Comparison of ENCODE assay signal across 29 mouse cellular contexts in the genomic region with DNA sequence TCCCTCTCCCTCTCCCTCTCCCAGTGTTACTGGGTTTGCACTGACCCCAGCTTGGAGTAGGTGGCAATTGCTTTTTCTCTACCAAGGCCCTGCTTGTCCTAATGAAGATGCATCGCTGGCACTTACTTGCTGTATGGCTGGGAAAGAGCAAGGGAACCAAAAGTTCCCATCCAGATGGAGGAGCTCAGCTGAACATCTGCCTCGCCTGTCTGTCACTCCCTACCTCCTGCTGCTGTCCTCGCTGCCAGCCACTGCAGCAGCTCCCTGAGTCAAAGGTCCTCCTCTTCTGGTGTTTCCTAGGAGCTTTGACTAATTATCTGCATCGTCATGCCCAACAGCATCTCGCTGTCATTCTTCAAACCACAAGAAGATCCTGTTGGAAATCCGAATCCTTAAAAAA.
A peak's percentile ranks its signal among the peaks of the same experiment; 100 is the strongest.
DNase-seq lines count a peak whose midpoint lies in the region; ATAC-seq and TF ChIP-seq lines count a peak whose summit lies in the region.
"Had no signal": no experiment of that assay in that cellular context is flagged by ENCODE, and none has a peak within 500 bp of the region (broad histone marks: within the 10 kb centered on the region; RNA-seq: fewer than 3 reads in every experiment).

No protein-coding gene starts in this region.

- ATAC-seq in hindbrain, embryonic 13.5 days (ENCODE audit: low FRiP score), result no peak
- peak; percentile 90 for ATAC-seq in lung, embryonic 14.5 days (ENCODE audit: insufficient read depth)
- ATAC-seq in hindbrain, postnatal 0 days, result no peak
- ATAC-seq: CD4-positive, CD25-positive, alpha-beta regulatory T cell, adult 4 months; forebrain, embryonic 15.5 days; intestine, embryonic 16.5 days; midbrain, embryonic 16.5 days had no signal

- no peak overlapping the region for H3K27ac ChIP-seq in hindbrain, embryonic 10.5 days
- no peak overlapping the region for H3K27ac ChIP-seq in hindbrain, embryonic 13.5 days
- H3K27ac ChIP-seq in lung, embryonic 14.5 days (ENCODE audit: low read depth), result no peak overlapping the region
- H3K27ac ChIP-seq in hindbrain, postnatal 0 days, result no peak overlapping the region
- H3K27ac ChIP-seq: embryonic facial prominence, embryonic 13.5 days; forebrain, embryonic 10.5 days; forebrain, embryonic 15.5 days; heart, embryonic 10.5 days; heart, embryonic 15.5 days; kidney, embryonic 15.5 days; limb, embryonic 10.5 days; limb, embryonic 15.5 days; liver, embryonic 13.5 days; midbrain, embryonic 10.5 days had no signal

- H3K4me2 ChIP-seq in hindbrain, embryonic 13.5 days, result no peak overlapping the region
- H3K4me2 ChIP-seq in lung, embryonic 14.5 days, result no peak overlapping the region
- H3K4me2 ChIP-seq in hindbrain, postnatal 0 days (ENCODE audit: low read depth, low read length), result no peak overlapping the region
- H3K4me2 ChIP-seq: embryonic facial prominence, embryonic 13.5 days; forebrain, embryonic 15.5 days; heart, embryonic 15.5 days; kidney, embryonic 15.5 days; limb, embryonic 15.5 days; liver, embryonic 13.5 days had no signal

- no peaks in the 10 kb centered on the region for H3K9me3 ChIP-seq in hindbrain, embryonic 10.5 days
- H3K9me3 ChIP-seq in hindbrain, embryonic 13.5 days, result no peaks in the 10 kb centered on the region
- H3K9me3 ChIP-seq in lung, embryonic 14.5 days (ENCODE audit: low read depth, low read length), result no peaks in the 10 kb centered on the region
- no peaks in the 10 kb centered on the region for H3K9me3 ChIP-seq in hindbrain, postnatal 0 days (ENCODE audit: low read length)
- H3K9me3 ChIP-seq: embryonic facial prominence, embryonic 13.5 days; forebrain, embryonic 10.5 days; forebrain, embryonic 15.5 days; heart, embryonic 10.5 days; heart, embryonic 15.5 days; kidney, embryonic 15.5 days; limb, embryonic 10.5 days; limb, embryonic 15.5 days; liver, embryonic 13.5 days; midbrain, embryonic 10.5 days had no signal

- H3K27me3 ChIP-seq in hindbrain, embryonic 10.5 days (ENCODE audit: insufficient read depth, poor library complexity, severe bottlenecking), result no peaks in the 10 kb centered on the region
- H3K27me3 ChIP-seq in hindbrain, embryonic 13.5 days, result no peaks in the 10 kb centered on the region
- H3K27me3 ChIP-seq in lung, embryonic 14.5 days (ENCODE audit: insufficient read depth, low read length), result no peaks in the 10 kb centered on the region
- H3K27me3 ChIP-seq in hindbrain, postnatal 0 days (ENCODE audit: insufficient read depth, low read length), result no peaks in the 10 kb centered on the region
- H3K27me3 ChIP-seq: embryonic facial prominence, embryonic 13.5 days; forebrain, embryonic 15.5 days; heart, embryonic 15.5 days; kidney, embryonic 15.5 days; limb, embryonic 15.5 days; liver, embryonic 13.5 days had no signal

- H3K9ac ChIP-seq in hindbrain, embryonic 13.5 days, result no peak overlapping the region
- H3K9ac ChIP-seq in lung, embryonic 14.5 days, result no peak overlapping the region
- no peak overlapping the region for H3K9ac ChIP-seq in hindbrain, postnatal 0 days (replicated peaks; ENCODE audit: low read length)
- H3K9ac ChIP-seq: embryonic facial prominence, embryonic 13.5 days; forebrain, embryonic 15.5 days; heart, embryonic 15.5 days; kidney, embryonic 15.5 days; limb, embryonic 15.5 days; liver, embryonic 13.5 days had no signal

- H3K36me3 ChIP-seq in hindbrain, embryonic 10.5 days, result no peaks in the 10 kb centered on the region
- H3K36me3 ChIP-seq in hindbrain, embryonic 13.5 days, result no peaks in the 10 kb centered on the region
- no peaks in the 10 kb centered on the region for H3K36me3 ChIP-seq in lung, embryonic 14.5 days (ENCODE audit: insufficient read depth)
- H3K36me3 ChIP-seq in hindbrain, postnatal 0 days (ENCODE audit: insufficient read depth, low read length), result no peaks in the 10 kb centered on the region
- H3K36me3 ChIP-seq: embryonic facial prominence, embryonic 13.5 days; forebrain, embryonic 10.5 days; forebrain, embryonic 15.5 days; heart, embryonic 10.5 days; heart, embryonic 15.5 days; kidney, embryonic 15.5 days; limb, embryonic 10.5 days; limb, embryonic 15.5 days; liver, embryonic 13.5 days; midbrain, embryonic 10.5 days had no signal

- H3K4me1 ChIP-seq in hindbrain, embryonic 10.5 days (replicated peaks), result no peaks in the 10 kb centered on the region
- H3K4me1 ChIP-seq in hindbrain, embryonic 13.5 days (replicated peaks), result peaks cover 4% of the 10 kb centered on the region; the same call in 1 of the 2 replicates
- H3K4me1 ChIP-seq in lung, embryonic 14.5 days (ENCODE audit: insufficient read depth), result no peaks in the 10 kb centered on the region
- no peaks in the 10 kb centered on the region for H3K4me1 ChIP-seq in hindbrain, postnatal 0 days (ENCODE audit: insufficient read depth, low read length)
- H3K4me1 ChIP-seq: embryonic facial prominence, embryonic 13.5 days; forebrain, embryonic 10.5 days; heart, embryonic 10.5 days; heart, embryonic 15.5 days; kidney, embryonic 15.5 days; limb, embryonic 10.5 days; limb, embryonic 15.5 days; liver, embryonic 13.5 days had no signal

- H3K4me3 ChIP-seq in hindbrain, embryonic 10.5 days, result no peak overlapping the region
- H3K4me3 ChIP-seq in hindbrain, embryonic 13.5 days, result no peak overlapping the region
- H3K4me3 ChIP-seq in lung, embryonic 14.5 days (ENCODE audit: low read depth, low read length), result no peak overlapping the region
- no peak overlapping the region for H3K4me3 ChIP-seq in hindbrain, postnatal 0 days (ENCODE audit: low read length)
- H3K4me3 ChIP-seq: embryonic facial prominence, embryonic 13.5 days; forebrain, embryonic 10.5 days; forebrain, embryonic 15.5 days; heart, embryonic 10.5 days; heart, embryonic 15.5 days; kidney, embryonic 15.5 days; limb, embryonic 10.5 days; limb, embryonic 15.5 days; liver, embryonic 13.5 days; midbrain, embryonic 10.5 days had no signal

- no peak for TF ChIP-seq CTCF in lung, embryonic 14.5 days (IDR thresholded peaks at IDR 0.05; ENCODE audit: low read depth)
- TF ChIP-seq CTCF in hindbrain, postnatal 0 days (IDR thresholded peaks at IDR 0.05; ENCODE audit: low read depth), result no peak

- 31% methylated on average over 6 of the region's 6 CpGs for WGBS in hindbrain, embryonic 10.5 days
- WGBS in hindbrain, embryonic 13.5 days, result 18% methylated on average over 6 of the region's 6 CpGs
- WGBS in lung, embryonic 14.5 days, result 15% methylated on average over 6 of the region's 6 CpGs
- WGBS in hindbrain, postnatal 0 days, result 26% methylated on average over 6 of the region's 6 CpGs

- DNase-seq in hindbrain, embryonic 10.5 days (ENCODE audit: low spot score), result peak; percentile 21
- peak; percentile 48 for DNase-seq in lung, embryonic 14.5 days
- DNase-seq in lung, postnatal 36 days, result no peak
- DNase-seq in brain, adult 2 months (ENCODE audit: low read depth, low spot score), result peak; percentile 31
- DNase-seq in hindbrain, postnatal 0 days (ENCODE audit: low spot score), result peak; percentile 26
- no peak for DNase-seq in kidney, adult 8-10 months
- no peak for DNase-seq in right cerebral cortex, adult 2 months (ENCODE audit: low spot score in 2 of 2)
- DNase-seq: adrenal gland, postnatal 14 days; cerebellum, adult 2 months; cerebellum, postnatal 14 days; gastrocnemius, postnatal 25 days; heart, adult 11 months; kidney, postnatal 25 days; liver, embryonic 13.5 days; lung, postnatal 14 days; thymus, postnatal 4 days had no signal

Comparison
In these comparisons a context has a peak if more than half of its experiments do, and no peak if none do; other contexts are left out.
1. DNase-seq: peak in hindbrain, embryonic 10.5 days (single experiment), lung, embryonic 14.5 days (single experiment), brain, adult 2 months (single experiment) and hindbrain, postnatal 0 days (single experiment); none in lung, postnatal 36 days (single experiment), kidney, adult 8-10 months (0 of 2) and right cerebral cortex, adult 2 months (0 of 2).